Mouse (Mus musculus): ENCODE results near the gene Brox. TPM values are rescaled to one million over a fixed set of nuclear protein-coding genes. Genes with fewer than 3 reads are reported as not detected.

Gene Brox
- polyA plus RNA-seq, 1 experiment from 2014 or later: 20.8 TPM

DNA sequence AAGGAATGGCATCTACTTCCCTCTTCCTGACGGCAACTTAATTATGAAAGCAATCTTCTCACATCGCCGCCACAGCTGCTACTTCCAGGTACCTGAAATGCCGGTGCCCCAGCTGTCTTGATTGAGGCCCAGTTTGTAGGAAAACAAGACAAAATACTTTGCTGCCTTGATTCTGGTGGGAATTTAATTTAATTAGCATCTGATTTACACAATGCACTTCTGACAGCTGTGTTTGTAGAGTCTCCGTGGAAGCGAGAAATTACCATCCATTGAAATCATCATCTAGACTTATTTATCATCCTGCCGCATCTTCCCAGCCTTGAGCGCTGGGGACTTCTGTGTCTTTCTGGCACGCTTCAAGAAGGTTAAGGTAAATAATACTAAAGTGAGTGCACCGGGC, 44.5 kb downstream of the Brox start:
- WGBS (ENCODE audit: insufficient replicate concordance): 70% methylated on average over 10 of the region's 10 CpGs
- ATAC-seq (ENCODE audit: low read depth): no peak
- no peak overlapping the region for H3K4me2 ChIP-seq (ENCODE audit: low read depth, low read length)
- no peaks in the 10 kb centered on the region; the same call in 1 of the 2 replicates for H3K4me1 ChIP-seq (ENCODE audit: control insufficient read depth, low read depth, low read length)
- no peak overlapping the region for H3K9ac ChIP-seq (ENCODE audit: low read depth, low read length)
- H3K27ac ChIP-seq (ENCODE audit: low read length): no peak overlapping the region
- no peaks in the 10 kb centered on the region for H3K9me3 ChIP-seq (replicated peaks; ENCODE audit: control insufficient read depth, low read length)
- H3K36me3 ChIP-seq (ENCODE audit: control insufficient read depth, insufficient read depth): no peaks in the 10 kb centered on the region
- no peaks in the 10 kb centered on the region for H3K27me3 ChIP-seq (ENCODE audit: control insufficient read depth, insufficient read depth, low read depth, low read length)
- H3K4me3 ChIP-seq (ENCODE audit: low read depth, low read length): no peak overlapping the region

DNA sequence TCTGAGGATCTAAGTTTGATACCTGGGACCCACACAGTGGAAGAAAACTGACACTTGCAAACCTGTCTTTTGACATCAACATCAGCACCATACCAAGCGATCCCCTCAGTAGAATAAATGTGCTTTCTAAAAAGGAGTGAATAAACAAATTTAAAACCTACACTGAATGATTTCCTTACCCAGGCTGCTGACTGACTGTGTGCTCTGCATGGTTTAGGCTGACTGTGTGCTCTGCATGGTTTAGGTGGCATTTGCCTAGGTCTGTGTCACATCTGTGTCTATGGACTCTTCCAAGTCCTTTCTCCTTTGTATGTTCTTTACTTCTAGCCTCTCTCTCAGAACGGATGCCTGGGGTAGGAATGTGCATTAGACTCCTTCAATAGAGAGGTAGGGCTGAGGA, 45.3 kb downstream of the Brox start:
- no peak for ATAC-seq (ENCODE audit: low read depth)
- H3K9ac ChIP-seq (ENCODE audit: low read depth, low read length): no peak overlapping the region
- no peaks in the 10 kb centered on the region for H3K9me3 ChIP-seq (replicated peaks; ENCODE audit: control insufficient read depth, low read length)
- H3K4me2 ChIP-seq (ENCODE audit: low read depth, low read length): no peak overlapping the region
- no peak overlapping the region for H3K27ac ChIP-seq (ENCODE audit: low read length)
- no peak overlapping the region for H3K4me3 ChIP-seq (ENCODE audit: low read depth, low read length)
- H3K36me3 ChIP-seq (ENCODE audit: control insufficient read depth, insufficient read depth): no peaks in the 10 kb centered on the region
- 56% methylated on average over 2 of the region's 2 CpGs for WGBS (ENCODE audit: insufficient replicate concordance)
- no peaks in the 10 kb centered on the region; the same call in 1 of the 2 replicates for H3K4me1 ChIP-seq (ENCODE audit: control insufficient read depth, low read depth, low read length)
- H3K27me3 ChIP-seq (ENCODE audit: control insufficient read depth, insufficient read depth, low read depth, low read length): no peaks in the 10 kb centered on the region

DNA sequence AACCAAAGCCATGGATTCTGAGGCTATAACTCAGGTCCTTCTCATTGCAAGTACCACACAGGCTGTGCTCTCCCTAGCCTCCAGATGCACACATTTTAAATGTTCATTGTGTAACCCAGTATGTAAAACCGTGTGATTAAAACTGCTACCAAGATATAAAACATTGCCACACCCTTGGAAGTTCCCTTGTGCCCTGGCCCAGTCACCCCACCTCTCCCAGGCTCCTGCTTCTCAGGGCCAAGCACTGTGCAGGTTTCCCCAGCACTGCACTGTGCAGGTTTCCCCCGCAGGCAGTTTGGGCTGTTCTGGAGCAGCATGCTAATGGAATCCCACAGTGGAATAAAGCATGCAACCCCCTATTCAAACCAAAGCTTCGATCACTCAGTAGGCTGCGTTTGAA, 46.5 kb downstream of the Brox start:
- Histone ChIP-seq H3K9me3 (replicated peaks; ENCODE audit: control insufficient read depth, low read length) (no peaks in the 10 kb centered on the region), H3K27ac (ENCODE audit: low read length) (no peak overlapping the region), H3K36me3 (ENCODE audit: control insufficient read depth, insufficient read depth) (no peaks in the 10 kb centered on the region), H3K4me1 (ENCODE audit: control insufficient read depth, low read depth, low read length) (no peaks in the 10 kb centered on the region; the same call in 1 of the 2 replicates), H3K9ac (ENCODE audit: low read depth, low read length) (no peak overlapping the region), H3K4me3 (ENCODE audit: low read depth, low read length) (no peak overlapping the region), H3K27me3 (ENCODE audit: control insufficient read depth, insufficient read depth, low read depth, low read length) (no peaks in the 10 kb centered on the region), H3K4me2 (ENCODE audit: low read depth, low read length) (no peak overlapping the region)
- 52% methylated on average over 4 of the region's 4 CpGs for WGBS (ENCODE audit: insufficient replicate concordance)
- 0 out of 2 replicates have a peak, but pooled peaks have one; percentile 39 for ATAC-seq (ENCODE audit: low read depth)

- Histone ChIP-seq H3K27ac (ENCODE audit: low read length) (no peak overlapping the region), H3K27me3 (ENCODE audit: control insufficient read depth, insufficient read depth, low read depth, low read length) (no peaks in the 10 kb centered on the region), H3K4me3 (ENCODE audit: low read depth, low read length) (no peak overlapping the region), H3K9me3 (replicated peaks; ENCODE audit: control insufficient read depth, low read length) (no peaks in the 10 kb centered on the region), H3K4me1 (ENCODE audit: control insufficient read depth, low read depth, low read length) (no peaks in the 10 kb centered on the region; the same call in 1 of the 2 replicates), H3K4me2 (ENCODE audit: low read depth, low read length) (no peak overlapping the region), H3K9ac (ENCODE audit: low read depth, low read length) (no peak overlapping the region), H3K36me3 (ENCODE audit: control insufficient read depth, insufficient read depth) (no peaks in the 10 kb centered on the region)
- WGBS (ENCODE audit: insufficient replicate concordance): 8% methylated on average over 1 of the region's 1 CpGs
- ATAC-seq (ENCODE audit: low read depth): peak; percentile 62
These were observed 48.9 kb downstream of the Brox start for GRCm38 (mm10) chr1:183248144-183248543.

DNA sequence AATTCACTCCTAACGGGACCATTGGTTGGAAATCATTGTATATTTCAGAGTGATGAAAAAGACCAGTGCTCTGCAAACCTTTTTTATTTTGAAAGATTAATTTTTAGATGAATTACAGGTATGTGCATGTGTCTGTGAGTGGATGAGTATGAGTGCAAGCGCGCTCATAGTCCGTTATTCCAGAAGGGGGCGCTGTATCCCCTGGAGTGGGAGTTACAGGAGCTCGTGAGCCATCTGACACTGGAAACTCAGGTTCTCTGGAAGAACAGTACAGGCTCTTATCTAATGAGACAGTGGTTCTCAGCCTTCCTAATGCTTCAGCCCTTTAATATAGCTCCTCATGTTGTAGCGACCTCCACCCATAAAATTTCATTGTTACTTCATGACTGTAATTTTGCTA, 53.8 kb downstream of the Brox start:
- Histone ChIP-seq H3K9me3 (replicated peaks; ENCODE audit: control insufficient read depth, low read length) (no peaks in the 10 kb centered on the region), H3K4me3 (ENCODE audit: low read depth, low read length) (no peak overlapping the region), H3K4me2 (ENCODE audit: low read depth, low read length) (no peak overlapping the region), H3K36me3 (ENCODE audit: control insufficient read depth, insufficient read depth) (no peaks in the 10 kb centered on the region), H3K9ac (ENCODE audit: low read depth, low read length) (no peak overlapping the region), H3K27me3 (ENCODE audit: control insufficient read depth, insufficient read depth, low read depth, low read length) (no peaks in the 10 kb centered on the region), H3K27ac (ENCODE audit: low read length) (no peak overlapping the region), H3K4me1 (ENCODE audit: control insufficient read depth, low read depth, low read length) (no peaks in the 10 kb centered on the region; the same call in 1 of the 2 replicates)
- no peak for ATAC-seq (ENCODE audit: low read depth)
- WGBS (ENCODE audit: insufficient replicate concordance): 54% methylated on average over 7 of the region's 7 CpGs

DNA sequence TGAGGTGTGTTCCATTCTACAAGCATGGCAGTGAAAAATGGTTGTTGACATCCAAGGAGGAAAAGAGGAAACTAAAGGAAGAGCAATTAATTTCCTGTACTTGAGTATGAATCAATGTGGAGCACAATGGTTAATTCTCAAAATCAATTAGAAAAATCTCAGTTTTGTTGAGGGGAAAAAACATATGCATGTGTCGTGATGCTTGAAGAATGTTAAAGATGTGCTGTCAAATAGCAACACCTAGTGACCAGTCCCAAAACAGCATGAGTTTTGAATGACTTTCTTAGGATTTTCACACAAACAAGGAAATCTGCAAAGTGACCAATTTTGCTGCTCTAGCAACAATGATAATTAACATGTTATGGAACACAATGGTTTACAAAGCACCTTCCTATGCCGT, 59.2 kb downstream of the Brox start:
- H3K4me2 ChIP-seq (ENCODE audit: low read depth, low read length): no peak overlapping the region
- H3K4me1 ChIP-seq (ENCODE audit: control insufficient read depth, low read depth, low read length): no peaks in the 10 kb centered on the region
- 13% methylated on average over 2 of the region's 2 CpGs for WGBS (ENCODE audit: insufficient replicate concordance)
- no peaks in the 10 kb centered on the region for H3K9me3 ChIP-seq (replicated peaks; ENCODE audit: control insufficient read depth, low read length)
- no peaks in the 10 kb centered on the region for H3K27me3 ChIP-seq (ENCODE audit: control insufficient read depth, insufficient read depth, low read depth, low read length)
- no peak overlapping the region for H3K9ac ChIP-seq (ENCODE audit: low read depth, low read length)
- H3K27ac ChIP-seq (ENCODE audit: low read length): no peak overlapping the region
- no peaks in the 10 kb centered on the region for H3K36me3 ChIP-seq (ENCODE audit: control insufficient read depth, insufficient read depth)
- ATAC-seq (ENCODE audit: low read depth): no peak
- no peak overlapping the region for H3K4me3 ChIP-seq (ENCODE audit: low read depth, low read length)

GRCm38 (mm10) chr1:183236460-183236859, 60.6 kb downstream of the Brox start:
- H3K9me3 ChIP-seq (replicated peaks; ENCODE audit: control insufficient read depth, low read length): no peaks in the 10 kb centered on the region
- no peak overlapping the region for H3K4me3 ChIP-seq (ENCODE audit: low read depth, low read length)
- WGBS (ENCODE audit: insufficient replicate concordance): 62% methylated on average over 5 of the region's 5 CpGs
- H3K4me1 ChIP-seq (ENCODE audit: control insufficient read depth, low read depth, low read length): no peaks in the 10 kb centered on the region
- H3K36me3 ChIP-seq (ENCODE audit: control insufficient read depth, insufficient read depth): no peaks in the 10 kb centered on the region
- no peak overlapping the region for H3K9ac ChIP-seq (ENCODE audit: low read depth, low read length)
- H3K27me3 ChIP-seq (ENCODE audit: control insufficient read depth, insufficient read depth, low read depth, low read length): no peaks in the 10 kb centered on the region
- no peak overlapping the region for H3K4me2 ChIP-seq (ENCODE audit: low read depth, low read length)
- H3K27ac ChIP-seq (ENCODE audit: low read length): no peak overlapping the region
- ATAC-seq (ENCODE audit: low read depth): no peak

GRCm38 (mm10) chr1:183233679-183234174, 63.3 kb downstream of the Brox start:
- no peaks in the 10 kb centered on the region for H3K36me3 ChIP-seq (ENCODE audit: control insufficient read depth, insufficient read depth)
- no peak overlapping the region for H3K4me3 ChIP-seq (ENCODE audit: low read depth, low read length)
- no peak for ATAC-seq (ENCODE audit: low read depth)
- H3K4me2 ChIP-seq (ENCODE audit: low read depth, low read length): no peak overlapping the region
- H3K9ac ChIP-seq (ENCODE audit: low read depth, low read length): no peak overlapping the region
- H3K4me1 ChIP-seq (ENCODE audit: control insufficient read depth, low read depth, low read length): no peaks in the 10 kb centered on the region
- H3K27ac ChIP-seq (ENCODE audit: low read length): no peak overlapping the region
- WGBS (ENCODE audit: insufficient replicate concordance): 75% methylated on average over 11 of the region's 11 CpGs
- H3K9me3 ChIP-seq (replicated peaks; ENCODE audit: control insufficient read depth, low read length): no peaks in the 10 kb centered on the region
- no peaks in the 10 kb centered on the region for H3K27me3 ChIP-seq (ENCODE audit: control insufficient read depth, insufficient read depth, low read depth, low read length)

DNA sequence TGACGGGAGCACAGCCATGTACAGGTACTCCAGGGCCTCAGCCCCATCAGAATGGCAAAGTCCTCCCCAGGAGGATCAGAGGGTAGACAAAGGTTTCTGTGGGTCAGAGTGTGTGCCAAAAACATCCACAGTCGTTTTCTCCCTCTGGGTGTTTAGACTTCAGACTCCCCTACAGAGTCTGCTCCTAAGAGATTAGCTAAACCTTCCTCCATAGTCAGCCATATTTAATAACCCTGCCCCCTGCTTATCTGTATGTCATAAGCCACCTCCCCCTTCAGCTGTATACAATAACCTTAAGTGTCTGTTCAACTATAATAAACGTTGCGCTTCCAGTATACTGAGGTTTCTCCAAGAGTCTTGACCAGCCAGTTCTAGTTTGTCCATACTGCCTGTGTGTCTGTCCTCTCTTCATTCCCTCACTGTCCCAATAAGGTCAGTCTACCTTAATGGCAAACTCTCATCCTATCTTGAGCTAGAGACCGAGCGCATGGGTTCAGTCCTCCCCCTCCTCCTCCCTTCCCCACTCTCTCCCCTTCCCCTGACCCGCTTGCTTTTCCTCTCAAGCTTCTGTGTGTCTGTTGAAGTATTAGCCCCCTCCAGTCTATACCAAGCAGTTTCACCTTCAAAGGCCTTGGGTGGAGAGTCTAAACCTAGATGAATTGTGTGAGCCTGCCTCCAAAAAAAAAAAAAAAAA, 63.9 kb downstream of the Brox start:
- H3K36me3 ChIP-seq (ENCODE audit: control insufficient read depth, insufficient read depth): no peaks in the 10 kb centered on the region
- ATAC-seq (ENCODE audit: low read depth): peak; percentile 53
- no peaks in the 10 kb centered on the region for H3K9me3 ChIP-seq (replicated peaks; ENCODE audit: control insufficient read depth, low read length)
- 63% methylated on average over 7 of the region's 7 CpGs for WGBS (ENCODE audit: insufficient replicate concordance)
- H3K4me3 ChIP-seq (ENCODE audit: low read depth, low read length): no peak overlapping the region
- no peaks in the 10 kb centered on the region for H3K4me1 ChIP-seq (ENCODE audit: control insufficient read depth, low read depth, low read length)
- H3K9ac ChIP-seq (ENCODE audit: low read depth, low read length): no peak overlapping the region
- no peaks in the 10 kb centered on the region for H3K27me3 ChIP-seq (ENCODE audit: control insufficient read depth, insufficient read depth, low read depth, low read length)
- H3K4me2 ChIP-seq (ENCODE audit: low read depth, low read length): no peak overlapping the region
- no peak overlapping the region for H3K27ac ChIP-seq (ENCODE audit: low read length)
